Mouse (Mus musculus) cerebellum, adult 9-10 months (tissue): ENCODE measurements around the gene Pgpep1l.

ENCODE experiments used
- DNase-seq: peaks from one replicate; pipeline ENCODE4 v3.0.0; 2022

Pgpep1l gene

DNA sequence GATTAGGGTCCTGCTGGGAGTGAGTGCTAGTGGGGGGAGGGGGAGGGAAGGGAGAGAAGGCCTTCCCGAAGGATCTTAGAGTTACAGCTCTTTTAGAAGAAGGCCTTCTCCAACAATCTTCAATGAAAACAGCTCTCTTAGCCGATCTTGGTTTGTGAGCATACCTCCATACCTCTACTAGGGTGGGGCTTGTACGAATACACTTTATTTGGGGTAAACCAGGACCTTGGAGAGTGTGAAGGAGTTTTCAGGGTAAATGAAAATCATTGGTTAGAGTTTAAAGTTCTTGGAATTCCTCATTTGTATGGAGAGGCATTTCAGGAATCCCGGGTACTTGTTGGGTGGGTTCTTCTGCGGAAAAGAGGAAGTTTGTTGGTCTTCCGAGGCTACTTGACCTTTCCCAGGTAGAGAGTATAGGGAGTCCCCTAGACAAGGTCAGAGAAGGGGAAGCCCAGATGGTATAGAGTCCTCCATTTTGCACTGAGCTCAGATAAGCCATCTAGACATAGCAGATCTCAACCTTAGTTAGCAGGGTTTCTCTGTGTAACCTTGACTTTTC is 4.4 kb downstream of the Pgpep1l start:
- no peak for DNase-seq

DNA sequence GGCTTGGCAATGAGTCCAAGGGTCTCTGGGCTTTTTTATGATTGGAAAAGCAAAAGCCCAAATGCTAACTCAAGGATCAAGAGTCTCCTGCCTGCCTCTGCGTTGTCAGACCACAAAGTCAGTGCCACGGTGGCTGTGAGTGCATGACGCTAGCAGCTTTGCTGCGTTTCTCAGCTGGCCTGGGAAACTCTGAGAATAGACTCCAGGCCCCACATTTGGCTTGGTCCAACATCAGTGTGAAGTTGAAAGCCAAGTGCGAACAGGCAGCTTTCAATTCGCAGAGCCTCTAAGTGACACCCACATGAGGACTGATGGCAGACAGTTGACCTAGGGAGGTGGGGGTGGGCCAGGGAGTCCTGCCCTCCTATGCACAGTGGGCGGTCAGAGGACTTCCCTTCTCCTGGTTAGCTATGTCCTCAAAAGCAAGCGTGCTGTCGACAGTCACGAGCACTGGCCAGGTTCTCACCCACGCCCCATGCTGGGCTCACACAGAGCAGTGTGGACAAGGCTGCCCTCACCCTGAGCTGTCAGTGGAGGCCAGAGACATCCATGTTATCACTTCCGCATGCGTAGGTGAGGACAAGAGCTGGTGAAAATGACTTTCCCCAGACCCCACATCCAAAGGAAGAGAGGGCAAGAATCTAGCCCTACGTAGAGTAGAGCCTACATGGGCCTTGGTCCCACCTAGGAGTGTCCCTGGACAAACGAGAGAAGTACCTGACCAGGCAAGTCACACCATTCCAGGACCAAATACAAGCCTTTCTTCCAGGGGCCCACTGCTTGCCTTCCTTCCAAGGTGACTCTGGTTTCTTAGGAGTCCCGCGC is 5.5 kb downstream of the Pgpep1l start:
- no peak for DNase-seq

GRCm38 (mm10) chr7:68257767-68258166 is 6.3 kb downstream of the Pgpep1l start:
- no peak for DNase-seq

GRCm38 (mm10) chr7:68250902-68251301 is 13.1 kb downstream of the Pgpep1l start:
- DNase-seq, result no peak

- DNase-seq, result no peak
Measured at GRCm38 (mm10) chr7:68250411-68250810, 13.6 kb downstream of the Pgpep1l start.

GRCm38 (mm10) chr7:68246249-68246648 is 17.8 kb downstream of the Pgpep1l start:
- DNase-seq, result no peak

DNA sequence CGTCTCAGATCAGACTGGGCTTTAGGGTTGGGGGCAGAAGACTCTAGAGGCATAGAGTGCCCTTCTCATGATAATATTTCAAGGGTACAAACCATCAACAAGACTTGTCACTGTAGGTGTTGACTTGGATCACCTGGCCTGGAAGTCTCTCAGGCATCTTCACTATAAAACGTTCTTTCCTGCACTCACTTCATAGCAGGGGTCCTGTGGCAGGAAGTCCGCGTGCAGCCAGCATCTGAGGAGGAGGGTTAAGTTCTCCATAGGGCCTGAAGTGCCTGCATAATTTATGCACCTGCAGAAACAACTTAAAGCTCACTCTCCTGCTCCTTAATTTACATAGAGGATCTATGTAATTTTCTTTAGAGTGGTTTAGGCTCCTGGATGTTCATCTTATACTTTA is 18.4 kb downstream of the Pgpep1l start:
- DNase-seq, result no peak

GRCm38 (mm10) chr7:68241205-68241604 is 22.8 kb downstream of the Pgpep1l start:
- no peak for DNase-seq

DNA sequence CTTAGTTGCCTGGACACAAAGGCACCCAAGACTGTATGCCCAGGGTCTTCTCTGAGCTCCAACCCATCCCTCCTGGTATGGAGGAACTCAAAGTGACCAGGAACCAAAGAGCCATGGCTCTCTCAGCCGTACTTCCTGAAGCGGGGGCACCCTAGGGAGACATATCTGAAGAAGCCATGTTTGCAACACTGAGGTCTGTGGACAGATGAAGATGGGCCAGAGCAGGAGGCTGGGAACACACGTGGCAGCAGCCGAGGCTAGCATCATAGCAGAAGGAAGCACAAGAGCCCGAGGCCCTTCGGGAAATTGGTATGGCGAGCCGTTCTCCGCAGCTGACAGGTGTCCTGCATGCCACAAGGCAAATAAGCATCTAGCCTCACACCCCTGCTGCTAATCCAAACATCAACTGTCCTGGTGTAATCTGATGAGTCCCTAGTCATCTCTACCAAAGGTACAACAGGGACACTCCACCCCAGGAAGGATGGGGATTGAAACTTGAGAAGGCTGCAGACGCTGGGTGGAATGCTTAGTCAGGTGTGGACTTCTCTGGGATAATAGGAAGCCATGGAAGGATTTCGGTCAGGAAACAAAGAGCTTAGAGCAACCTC is 24.7 kb downstream of the Pgpep1l start:
- no peak for DNase-seq

GRCm38 (mm10) chr7:68236817-68237216 is 27.2 kb downstream of the Pgpep1l start:
- DNase-seq, result no peak

DNA sequence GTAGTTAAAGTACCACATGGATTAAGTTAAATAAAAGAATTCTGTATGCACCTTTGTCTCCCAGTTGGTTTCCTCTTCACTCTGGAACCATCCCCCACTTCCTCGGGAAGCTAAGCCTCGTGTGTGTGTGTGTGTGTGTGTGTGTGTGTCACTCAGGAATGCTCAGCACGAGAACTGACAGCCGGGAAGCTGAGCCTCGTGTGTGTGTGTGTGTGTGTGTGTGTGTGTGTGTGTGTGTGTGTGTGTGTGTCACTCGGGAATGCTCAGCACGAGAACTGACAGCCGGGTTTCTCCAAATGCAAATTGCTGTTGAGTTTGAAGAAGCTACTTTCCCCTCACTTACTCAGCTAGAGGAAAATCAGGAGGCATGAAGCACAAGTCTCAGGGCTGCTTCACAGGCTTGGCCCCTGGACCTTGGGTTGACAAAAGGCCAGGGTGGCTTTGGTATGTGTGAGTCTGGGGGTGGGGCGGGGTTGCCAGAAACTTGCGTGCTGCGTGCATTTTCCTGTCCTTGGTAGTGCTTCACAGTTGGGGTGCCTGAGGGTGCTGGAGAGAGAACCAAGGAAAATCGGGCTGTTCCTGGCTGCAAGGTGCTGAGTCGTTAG is 30.3 kb downstream of the Pgpep1l start:
- no peak for DNase-seq

DNA sequence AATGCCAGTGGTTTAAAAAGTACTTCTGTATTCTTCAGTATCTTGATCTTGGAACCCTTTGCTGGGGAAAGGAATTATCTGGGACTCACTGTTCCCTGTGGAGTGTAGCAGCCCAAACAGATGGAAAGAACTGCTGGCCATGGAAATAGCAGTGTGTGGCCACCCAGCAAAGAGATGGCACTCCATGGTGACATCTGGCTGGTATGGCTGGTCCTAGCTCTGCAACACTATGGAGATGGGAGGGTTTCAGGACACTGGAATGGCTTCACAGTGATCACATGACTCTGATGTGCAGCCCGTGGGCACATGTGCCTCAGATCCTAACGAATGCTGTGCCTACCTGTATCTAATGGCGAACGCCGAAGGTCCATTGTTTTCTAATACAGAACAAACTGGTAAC is 31.5 kb downstream of the Pgpep1l start:
- DNase-seq, result no peak

DNA sequence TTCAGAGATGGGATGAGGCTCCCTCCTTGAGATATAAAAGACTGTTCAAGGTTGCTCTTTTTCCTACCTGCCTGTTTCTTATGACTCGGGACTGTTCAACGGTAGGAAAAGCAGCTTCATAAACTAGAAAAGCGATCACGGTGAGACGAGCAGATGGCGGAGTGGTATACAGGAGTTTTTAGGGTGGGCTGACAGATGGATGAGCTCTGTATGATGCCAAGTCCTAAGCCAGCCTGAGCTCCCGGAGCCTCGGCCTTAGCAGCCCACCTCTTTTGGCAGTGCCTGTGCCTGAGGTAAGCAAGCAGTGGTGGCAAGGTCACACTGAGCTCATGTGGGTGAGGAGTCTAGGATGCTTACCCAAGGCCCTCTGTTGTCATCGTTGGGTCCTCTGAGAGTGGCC is 33.2 kb downstream of the Pgpep1l start:
- no peak for DNase-seq

GRCm38 (mm10) chr7:68228491-68228890 is 35.5 kb downstream of the Pgpep1l start:
- DNase-seq, result no peak

DNA sequence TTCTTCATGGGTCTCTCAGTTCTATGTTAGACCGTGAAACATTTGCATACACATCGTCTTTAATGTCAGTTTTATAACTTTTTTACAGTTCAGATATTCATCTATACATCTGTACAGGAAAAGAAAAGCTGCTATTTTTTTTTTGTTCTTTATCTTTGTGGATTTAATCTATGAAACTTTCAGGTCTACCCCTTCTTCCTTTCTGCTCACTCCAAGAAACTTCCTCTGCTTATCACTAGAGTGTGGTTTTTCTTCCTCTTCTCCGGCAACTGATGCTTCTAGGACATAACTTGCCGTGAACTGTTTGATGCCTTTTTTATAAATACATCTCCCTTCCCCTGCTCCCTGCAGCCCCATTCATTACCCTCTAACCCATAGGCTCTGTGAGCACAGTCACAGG is 36.4 kb downstream of the Pgpep1l start:
- DNase-seq, result no peak

DNA sequence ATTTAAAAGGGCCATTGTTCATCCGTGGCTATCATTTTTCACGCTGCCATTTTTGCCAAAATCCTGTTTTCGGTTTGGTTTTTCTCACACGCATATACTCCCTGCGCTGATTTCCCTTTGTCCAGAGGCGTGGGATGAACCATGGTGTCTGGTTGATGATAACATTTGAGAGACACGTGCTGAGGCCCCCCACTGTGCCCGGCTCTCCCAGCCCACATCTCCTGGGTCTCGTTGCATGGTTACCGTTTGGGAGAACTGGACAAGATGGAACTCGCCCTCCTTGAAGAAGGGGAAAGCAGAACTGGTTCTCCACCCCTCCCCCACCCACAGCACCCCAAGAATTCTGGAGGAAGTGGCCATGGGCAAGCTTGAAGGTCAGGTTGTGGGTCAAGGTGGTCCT is 37.0 kb downstream of the Pgpep1l start:
- no peak for DNase-seq

- DNase-seq, result no peak
Measured at GRCm38 (mm10) chr7:68225427-68226054, 38.5 kb downstream of the Pgpep1l start.

- DNase-seq, result no peak
Measured at GRCm38 (mm10) chr7:68224006-68224405, 40.0 kb downstream of the Pgpep1l start.

DNA sequence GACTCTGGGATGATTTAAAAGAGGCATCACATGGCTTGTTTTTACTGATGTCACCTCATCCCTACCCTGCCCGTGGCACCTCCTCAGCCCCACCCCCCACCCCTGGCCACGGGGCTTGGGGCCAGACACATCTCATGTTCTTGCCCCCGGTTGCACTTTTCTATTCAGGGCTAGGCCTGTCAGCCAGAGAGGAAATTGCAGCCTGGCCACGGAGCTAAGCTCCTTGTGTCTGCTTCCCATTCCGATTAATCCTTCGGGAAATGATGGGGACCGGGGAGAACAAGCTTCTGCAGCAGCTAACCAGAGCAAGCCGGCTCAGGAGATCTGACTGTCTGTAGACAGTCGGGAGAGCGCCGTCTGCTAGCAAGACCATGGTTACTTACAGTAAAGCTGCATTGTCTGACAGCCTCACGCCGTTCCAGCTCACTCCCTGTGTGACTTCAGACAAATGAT is 40.7 kb downstream of the Pgpep1l start:
- DNase-seq, result no peak

DNA sequence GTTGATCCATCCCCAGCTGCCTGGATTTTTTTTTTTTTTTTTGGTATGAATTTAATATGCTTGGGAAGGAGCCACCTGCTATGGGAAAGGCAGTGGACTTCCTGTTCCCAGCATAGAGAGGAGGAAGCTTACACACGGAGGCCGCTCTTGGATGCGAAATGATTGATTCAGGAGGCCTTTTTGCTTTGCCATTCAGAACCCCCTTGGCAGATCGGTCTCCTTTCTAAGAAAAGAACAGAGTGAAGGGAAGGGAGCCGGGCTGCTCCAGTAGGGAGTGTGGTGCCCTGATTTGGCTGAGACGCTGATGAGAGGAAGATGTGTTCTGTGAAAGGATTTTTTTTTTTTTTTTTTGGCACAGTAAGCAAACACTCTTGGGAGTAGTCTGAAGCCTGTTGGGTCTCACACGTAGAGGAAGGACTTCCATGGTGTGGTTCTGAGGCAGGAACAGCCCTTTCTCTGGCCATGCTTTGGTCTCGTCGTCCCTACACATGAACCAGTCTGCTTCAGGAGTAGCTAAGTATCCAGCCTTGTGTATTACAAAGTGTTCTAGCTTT is 42.3 kb downstream of the Pgpep1l start:
- DNase-seq, result no peak

GRCm38 (mm10) chr7:68218879-68219278 is 45.2 kb downstream of the Pgpep1l start:
- DNase-seq, result no peak

GRCm38 (mm10) chr7:68215522-68216070 is 48.4 kb downstream of the Pgpep1l start:
- DNase-seq, result no peak

DNA sequence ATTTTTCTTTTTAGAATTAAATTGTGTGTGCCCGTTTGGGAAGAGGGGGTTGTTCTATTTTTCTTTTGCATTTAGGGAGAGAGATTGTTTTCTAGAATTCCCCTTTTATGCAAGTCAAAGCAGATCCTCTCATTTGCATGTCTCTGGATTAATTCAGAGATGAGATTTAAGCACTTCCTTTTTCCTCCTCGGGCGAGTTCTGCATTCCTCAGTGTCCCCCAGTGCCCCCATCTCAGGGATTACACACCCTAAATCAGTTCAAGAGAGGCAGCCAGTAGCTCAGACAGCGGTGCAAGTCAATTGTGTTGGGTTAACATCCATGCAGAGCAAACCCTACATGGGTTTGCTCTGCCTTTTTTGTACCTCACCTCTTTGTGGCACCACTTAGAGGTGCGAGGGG is 50.2 kb downstream of the Pgpep1l start:
- DNase-seq, result no peak
